Mouse (Mus musculus): ENCODE data around the gene Asz1. TPM values are rescaled to one million over a fixed set of nuclear protein-coding genes. Genes with fewer than 3 reads are reported as not detected.

Gene Asz1
- total RNA-seq (2018; cell fraction: chromatin; rRNA removed) = not detected
- total RNA-seq (2018; cell fraction: cytosol; rRNA removed) = not detected
- total RNA-seq (2018; cell fraction: nucleus; rRNA removed) = not detected
- not detected in 3 replicates for polyA plus RNA-seq (2018)

GRCm38 (mm10) chr6:18108934-18109333, at the start of gene Asz1:
TSS of gene Asz1 (minus strand) at chr6:18109061.
- WGBS (ENCODE audit: missing documents) = 91% methylated on average over 22 of the region's 22 CpGs

GRCm38 (mm10) chr6:18153031-18153430, 44.2 kb upstream of the Asz1 start:
- Histone ChIP-seq H3K4me3 (ENCODE audit: inconsistent target) (no peak overlapping the region), H3K27ac (no peak overlapping the region)
- 49% methylated on average over 4 of the region's 4 CpGs for WGBS (ENCODE audit: missing documents)

More at GRCm38 (mm10) chr6:18108934-18109333, at the start of gene Asz1:
- H3K36me3 ChIP-seq (ENCODE audit: inconsistent target) = no peaks in the 10 kb centered on the region
- no peaks in the 10 kb centered on the region for H3K79me2 ChIP-seq (ENCODE audit: inconsistent target)
- no peak within 1 kb of the TSS for H3K27ac ChIP-seq
- no peak within 1 kb of the TSS for H3K4me3 ChIP-seq (ENCODE audit: inconsistent target)

GRCm38 (mm10) chr6:18135246-18135645, 26.4 kb upstream of the Asz1 start:
- Histone ChIP-seq H3K36me3 (ENCODE audit: inconsistent target) (no peaks in the 10 kb centered on the region), H3K79me2 (ENCODE audit: inconsistent target) (no peaks in the 10 kb centered on the region), H3K27ac (no peak overlapping the region), H3K4me3 (ENCODE audit: inconsistent target) (no peak overlapping the region)
- 33% methylated on average over 1 of the region's 1 CpGs for WGBS (ENCODE audit: missing documents)

More at GRCm38 (mm10) chr6:18153031-18153430, 44.2 kb upstream of the Asz1 start:
- Histone ChIP-seq H3K36me3 (ENCODE audit: inconsistent target) (no peaks in the 10 kb centered on the region), H3K79me2 (ENCODE audit: inconsistent target) (no peaks in the 10 kb centered on the region)

- Histone ChIP-seq H3K4me3 (ENCODE audit: inconsistent target) (no peak overlapping the region), H3K36me3 (ENCODE audit: inconsistent target) (no peaks in the 10 kb centered on the region), H3K27ac (no peak overlapping the region), H3K79me2 (ENCODE audit: inconsistent target) (no peaks in the 10 kb centered on the region)
- 82% methylated on average over 4 of the region's 4 CpGs for WGBS (ENCODE audit: missing documents)
These were observed 19.2 kb upstream of the Asz1 start for GRCm38 (mm10) chr6:18128059-18128458.

- no peaks in the 10 kb centered on the region for H3K36me3 ChIP-seq (ENCODE audit: inconsistent target)
- 83% methylated on average over 2 of the region's 2 CpGs for WGBS (ENCODE audit: missing documents)
- H3K79me2 ChIP-seq (ENCODE audit: inconsistent target) = no peaks in the 10 kb centered on the region
- H3K4me3 ChIP-seq (ENCODE audit: inconsistent target) = no peak overlapping the region
- no peak overlapping the region for H3K27ac ChIP-seq
These were observed 18.5 kb upstream of the Asz1 start for GRCm38 (mm10) chr6:18127206-18127983.

GRCm38 (mm10) chr6:18096861-18097260, 12.0 kb downstream of the Asz1 start:
- Histone ChIP-seq H3K27ac (no peak overlapping the region), H3K4me3 (ENCODE audit: inconsistent target) (no peak overlapping the region)
- 100% methylated on average over 1 of the region's 1 CpGs for WGBS (ENCODE audit: missing documents)

DNA sequence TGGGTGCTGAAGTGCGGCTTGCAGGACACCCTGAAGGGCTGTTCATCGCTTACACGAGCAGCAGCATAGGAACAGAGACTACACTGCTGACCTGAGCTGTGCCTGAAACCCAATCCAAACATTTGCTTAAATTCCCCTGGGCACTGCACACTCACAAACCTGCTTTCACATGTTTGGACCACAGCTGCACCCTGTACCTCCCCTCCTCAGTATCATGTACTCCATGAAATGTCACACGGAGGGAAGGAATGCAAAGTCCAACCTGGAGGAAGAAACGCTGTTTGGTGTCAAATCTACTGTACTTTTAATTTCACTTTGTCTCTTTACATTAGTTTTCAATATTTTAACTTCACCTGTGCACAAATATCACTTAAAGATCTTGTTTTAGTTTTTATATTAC, 19.8 kb downstream of the Asz1 start:
- no peak overlapping the region for H3K4me3 ChIP-seq (ENCODE audit: inconsistent target)
- H3K36me3 ChIP-seq (ENCODE audit: inconsistent target) = no peaks in the 10 kb centered on the region
- H3K79me2 ChIP-seq (ENCODE audit: inconsistent target) = no peaks in the 10 kb centered on the region
- WGBS (ENCODE audit: missing documents) = 96% methylated on average over 5 of the region's 5 CpGs
- no peak overlapping the region for H3K27ac ChIP-seq

More at GRCm38 (mm10) chr6:18096861-18097260, 12.0 kb downstream of the Asz1 start:
- Histone ChIP-seq H3K36me3 (ENCODE audit: inconsistent target) (no peaks in the 10 kb centered on the region), H3K79me2 (ENCODE audit: inconsistent target) (no peaks in the 10 kb centered on the region)

- 66% methylated on average over 5 of the region's 5 CpGs for WGBS (ENCODE audit: missing documents)
- Histone ChIP-seq H3K4me3 (ENCODE audit: inconsistent target) (no peak overlapping the region), H3K27ac (no peak overlapping the region), H3K36me3 (ENCODE audit: inconsistent target) (no peaks in the 10 kb centered on the region), H3K79me2 (ENCODE audit: inconsistent target) (no peaks in the 10 kb centered on the region)
These were observed 21.6 kb downstream of the Asz1 start for GRCm38 (mm10) chr6:18087160-18087804.

DNA sequence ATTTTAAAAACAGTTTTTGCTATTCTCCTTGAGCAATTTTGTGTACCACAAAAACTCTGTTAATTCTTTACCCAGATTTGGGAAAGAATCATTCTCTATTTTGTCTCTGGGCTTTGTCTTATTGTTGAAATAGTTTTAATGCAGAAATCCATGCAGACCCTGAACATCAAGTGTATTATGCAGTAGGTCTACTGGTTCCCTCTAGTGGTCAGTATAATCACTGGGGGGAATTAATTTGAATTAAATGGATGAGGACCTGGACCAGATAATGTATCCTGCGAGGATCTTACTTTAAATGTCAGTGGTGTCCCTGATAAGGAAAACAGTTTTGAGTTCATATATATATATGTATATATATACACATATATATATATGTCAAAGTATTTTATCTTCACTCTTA, 30.2 kb downstream of the Asz1 start:
- 57% methylated on average over 1 of the region's 1 CpGs for WGBS (ENCODE audit: missing documents)
- H3K36me3 ChIP-seq (ENCODE audit: inconsistent target) = no peaks in the 10 kb centered on the region
- H3K79me2 ChIP-seq (ENCODE audit: inconsistent target) = no peaks in the 10 kb centered on the region
- H3K4me3 ChIP-seq (ENCODE audit: inconsistent target) = no peak overlapping the region
- no peak overlapping the region for H3K27ac ChIP-seq

DNA sequence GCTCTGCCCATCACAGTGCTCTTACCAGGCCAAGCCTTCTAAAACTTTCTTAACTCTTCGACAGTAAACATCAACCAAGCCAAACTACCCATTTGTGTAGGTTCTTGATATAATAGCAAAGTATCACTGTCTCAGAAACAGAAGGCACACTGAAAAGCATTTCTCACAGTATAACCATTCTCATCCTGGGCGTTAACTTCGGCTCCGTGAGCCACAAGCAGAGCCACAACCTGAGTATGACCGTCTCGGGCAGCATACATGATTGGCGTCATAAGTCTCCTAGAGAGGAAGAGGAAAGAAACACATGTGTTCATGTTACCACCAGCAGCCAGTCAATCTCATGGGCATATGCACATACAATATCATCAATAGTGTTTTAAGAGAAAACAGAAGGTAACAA, 31.9 kb downstream of the Asz1 start:
- H3K4me3 ChIP-seq (ENCODE audit: inconsistent target) = no peak overlapping the region
- 76% methylated on average over 7 of the region's 7 CpGs for WGBS (ENCODE audit: missing documents)
- no peaks in the 10 kb centered on the region for H3K36me3 ChIP-seq (ENCODE audit: inconsistent target)
- no peaks in the 10 kb centered on the region for H3K79me2 ChIP-seq (ENCODE audit: inconsistent target)
- H3K27ac ChIP-seq = no peak overlapping the region

DNA sequence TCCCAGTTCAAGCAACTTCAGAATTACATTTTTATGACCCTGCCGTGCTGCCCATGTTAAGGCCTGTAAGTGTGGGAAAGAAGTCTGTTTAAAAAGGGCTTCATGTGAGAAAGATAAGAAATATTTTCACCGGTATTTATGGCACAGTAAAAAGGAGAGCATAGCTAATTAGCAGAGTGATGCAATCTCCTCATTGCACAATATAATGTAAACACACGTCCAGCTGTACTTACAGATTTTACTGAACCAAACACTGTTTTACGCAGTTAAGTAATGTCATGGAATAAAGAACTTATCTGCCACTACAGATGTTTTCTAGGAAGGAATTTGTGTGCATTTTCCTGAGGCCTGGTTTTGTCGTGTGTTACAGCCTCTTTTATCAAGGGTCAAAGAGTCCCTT, 32.3 kb downstream of the Asz1 start:
- Histone ChIP-seq H3K36me3 (ENCODE audit: inconsistent target) (no peaks in the 10 kb centered on the region), H3K27ac (no peak overlapping the region), H3K4me3 (ENCODE audit: inconsistent target) (no peak overlapping the region), H3K79me2 (ENCODE audit: inconsistent target) (no peaks in the 10 kb centered on the region)
- 15% methylated on average over 5 of the region's 5 CpGs for WGBS (ENCODE audit: missing documents)

DNA sequence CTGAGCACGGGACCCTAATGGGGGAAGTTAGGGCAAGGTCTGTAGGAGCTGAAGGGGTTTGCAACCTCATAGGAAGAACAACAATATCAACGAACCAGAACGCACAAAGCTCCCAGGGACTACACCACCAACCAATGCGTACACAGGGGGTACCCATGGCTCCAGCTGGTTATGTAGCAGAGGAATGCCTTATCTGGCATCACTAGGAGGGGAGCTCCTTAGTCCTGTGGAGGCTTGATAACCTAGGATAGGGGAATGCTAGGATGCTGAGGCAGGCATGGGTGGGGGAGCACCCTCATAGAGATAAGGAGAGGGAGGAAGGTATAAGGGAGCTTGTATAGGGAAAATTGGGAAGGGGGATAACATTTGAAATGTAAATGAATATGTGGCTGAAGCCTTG, 51.0 kb downstream of the Asz1 start:
- H3K4me3 ChIP-seq (ENCODE audit: inconsistent target) = no peak overlapping the region
- WGBS (ENCODE audit: missing documents) = 91% methylated on average over 4 of the region's 4 CpGs
- no peaks in the 10 kb centered on the region for H3K79me2 ChIP-seq (ENCODE audit: inconsistent target)
- no peaks in the 10 kb centered on the region for H3K36me3 ChIP-seq (ENCODE audit: inconsistent target)
- no peak overlapping the region for H3K27ac ChIP-seq

GRCm38 (mm10) chr6:18051702-18052101, 57.2 kb downstream of the Asz1 start:
- H3K79me2 ChIP-seq (ENCODE audit: inconsistent target) = no peaks in the 10 kb centered on the region
- H3K27ac ChIP-seq = no peak overlapping the region
- H3K36me3 ChIP-seq (ENCODE audit: inconsistent target) = no peaks in the 10 kb centered on the region
- no peak overlapping the region for H3K4me3 ChIP-seq (ENCODE audit: inconsistent target)
- whole genome bisulfite sequencing (ENCODE audit: missing documents) = 87% methylated on average over 5 of the region's 5 CpGs

DNA sequence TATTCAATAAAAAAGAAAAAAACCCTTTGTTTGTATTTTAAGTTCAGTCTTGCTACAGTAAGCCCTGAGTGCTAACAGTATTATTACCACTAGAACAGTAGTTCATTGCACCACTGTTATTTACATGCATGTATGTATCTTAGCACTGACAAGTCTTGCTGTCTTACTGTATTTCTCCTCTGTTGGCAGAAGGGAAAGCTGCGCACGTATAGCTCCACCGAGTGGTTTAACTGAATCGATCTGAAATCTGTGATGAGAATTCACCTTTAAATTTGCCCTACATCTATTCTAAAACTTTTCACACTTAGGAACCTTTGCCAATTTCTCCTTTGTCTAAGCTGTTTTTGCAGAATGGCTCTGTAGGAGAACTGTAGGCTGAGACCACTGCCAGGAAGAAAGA, 64.6 kb downstream of the Asz1 start:
- no peak overlapping the region for H3K4me3 ChIP-seq (ENCODE audit: inconsistent target)
- WGBS (ENCODE audit: missing documents) = 86% methylated on average over 4 of the region's 4 CpGs
- no peak overlapping the region for H3K27ac ChIP-seq
- H3K79me2 ChIP-seq (ENCODE audit: inconsistent target) = no peaks in the 10 kb centered on the region
- no peaks in the 10 kb centered on the region for H3K36me3 ChIP-seq (ENCODE audit: inconsistent target)

DNA sequence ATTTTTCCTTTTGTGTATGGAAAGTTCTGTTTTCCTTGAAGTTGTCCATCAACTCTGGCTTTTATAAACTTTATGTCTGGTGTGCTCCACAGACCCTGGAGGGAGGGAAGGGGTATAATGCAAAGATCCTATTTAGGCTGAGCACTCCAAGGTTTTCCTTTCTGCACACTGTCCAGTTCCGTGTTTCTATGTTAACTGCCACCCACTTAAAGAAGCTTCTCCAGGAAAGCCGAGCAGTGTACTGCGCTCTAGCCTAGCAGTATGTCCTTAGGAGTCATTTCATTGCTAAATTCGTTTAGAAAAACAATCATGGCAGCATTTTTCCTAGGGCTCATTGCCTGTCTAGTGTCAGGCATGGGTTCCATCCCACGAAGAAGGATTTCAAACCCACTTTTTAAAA, 65.7 kb downstream of the Asz1 start:
- H3K79me2 ChIP-seq (ENCODE audit: inconsistent target) = no peaks in the 10 kb centered on the region
- H3K36me3 ChIP-seq (ENCODE audit: inconsistent target) = no peaks in the 10 kb centered on the region
- 84% methylated on average over 5 of the region's 5 CpGs for WGBS (ENCODE audit: missing documents)
- no peak overlapping the region for H3K27ac ChIP-seq
- no peak overlapping the region for H3K4me3 ChIP-seq (ENCODE audit: inconsistent target)

All from macrophage (primary cell).